Mouse (Mus musculus) G1E (cell line): ENCODE data around the gene Agmat.

Source experiments
- CTCF ChIP-seq: IDR thresholded peaks from 2 replicates; pipeline ENCODE4 v1.5.1; 2012; ENCODE audit warnings: low read depth, low read length, inconsistent platforms, mixed read lengths
- GATA1 ChIP-seq: IDR thresholded peaks from 2 replicates; pipeline ENCODE4 v1.6.1; 2012; ENCODE audit warnings: borderline replicate concordance, low read length, inconsistent platforms, mixed read lengths
- TAL1 ChIP-seq: conservative IDR thresholded peaks from 2 replicates; pipeline ENCODE4 v1.6.1; 2012; ENCODE audit warnings: low read depth, low read length, inconsistent platforms, mixed read lengths

- TF ChIP-seq CTCF, result no peak
- TF ChIP-seq GATA1, result no peak
- no peak for TF ChIP-seq TAL1
Observed at GRCm38 (mm10) chr4:141741856-141742255, 4.6 kb upstream of the Agmat start.
